Mouse (Mus musculus): ENCODE results near the gene Plekhg3.

DNA sequence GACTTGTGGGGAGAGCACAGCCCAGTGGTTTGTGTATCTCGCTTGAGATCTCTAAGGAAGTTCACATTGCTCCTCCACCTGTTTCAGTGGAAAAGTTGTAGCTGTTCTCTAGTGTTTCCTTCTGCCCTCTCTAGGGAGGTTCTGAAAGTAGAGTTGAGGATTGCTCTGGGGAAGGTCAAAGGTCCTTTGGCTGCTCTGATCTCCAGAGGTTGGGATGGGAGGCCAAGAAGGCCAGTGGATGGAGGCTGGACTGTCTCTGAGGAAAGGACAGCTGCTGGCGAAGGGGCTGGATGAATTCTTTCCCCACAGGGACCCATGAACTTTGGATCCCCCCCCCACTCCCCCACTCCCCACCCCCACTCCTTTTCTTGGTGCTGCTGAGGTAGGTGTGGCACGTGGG, 23.7 kb downstream of the Plekhg3 start:
- TF ChIP-seq CTCF (IDR thresholded peaks at IDR 0.05; ENCODE audit: low read depth, low read length) = no peak
- TF ChIP-seq POLR2AphosphoS5 (IDR thresholded peaks at IDR 0.05; ENCODE audit: insufficient replicate concordance, low read depth, low read length) = no peak
- no peak for TF ChIP-seq GATA1 (IDR thresholded peaks at IDR 0.05; ENCODE audit: borderline replicate concordance, low read length)
